Mouse (Mus musculus): ENCODE data around the gene Trap1.

- TF ChIP-seq CTCF (IDR thresholded peaks at IDR 0.05; ENCODE audit: extremely low read depth, insufficient read depth, insufficient read length, insufficient replicate concordance) (no peak), POLR2A (IDR thresholded peaks at IDR 0.05; ENCODE audit: low read depth, low read length) (no peak)
Observed at GRCm38 (mm10) chr16:4079656-4080055, 2.0 kb upstream of the Trap1 start.
